Mouse (Mus musculus) lung, postnatal 14 days (tissue): ENCODE results near the gene Rabac1.

ENCODE experiments used
- DNase-seq: peaks from one replicate; pipeline ENCODE4 v3.0.0; 2021

Rabac1 gene

GRCm38 (mm10) chr7:24978781-24979180 lies 6.2 kb upstream of the Rabac1 start:
- DNase-seq = no peak

GRCm38 (mm10) chr7:24974893-24975595 lies 2.5 kb upstream of the Rabac1 start:
- peak; percentile 36 for DNase-seq

DNA sequence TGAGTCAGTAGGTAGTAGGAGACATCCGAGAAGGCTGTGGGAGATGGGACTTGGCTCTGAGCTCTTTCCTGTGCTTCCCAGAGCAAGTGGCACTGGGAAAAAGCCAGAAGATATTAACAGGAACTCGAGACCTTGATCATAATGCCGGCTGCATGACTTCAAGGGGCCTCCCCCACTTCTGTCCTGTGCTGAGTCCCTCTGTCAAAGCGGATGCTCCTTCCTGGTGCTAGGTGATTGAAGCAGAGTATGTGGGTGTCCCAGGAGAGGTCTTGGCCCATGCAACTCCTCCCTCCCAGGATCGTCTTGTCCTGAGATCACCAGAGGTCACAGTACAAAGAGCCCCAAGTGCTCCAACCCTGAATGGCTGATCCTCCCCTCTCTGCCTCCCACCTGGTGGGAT lies 1.3 kb upstream of the Rabac1 start:
- DNase-seq = no peak

GRCm38 (mm10) chr7:24973208-24973607 lies 654 bp upstream of the Rabac1 start:
- no peak for DNase-seq

DNA sequence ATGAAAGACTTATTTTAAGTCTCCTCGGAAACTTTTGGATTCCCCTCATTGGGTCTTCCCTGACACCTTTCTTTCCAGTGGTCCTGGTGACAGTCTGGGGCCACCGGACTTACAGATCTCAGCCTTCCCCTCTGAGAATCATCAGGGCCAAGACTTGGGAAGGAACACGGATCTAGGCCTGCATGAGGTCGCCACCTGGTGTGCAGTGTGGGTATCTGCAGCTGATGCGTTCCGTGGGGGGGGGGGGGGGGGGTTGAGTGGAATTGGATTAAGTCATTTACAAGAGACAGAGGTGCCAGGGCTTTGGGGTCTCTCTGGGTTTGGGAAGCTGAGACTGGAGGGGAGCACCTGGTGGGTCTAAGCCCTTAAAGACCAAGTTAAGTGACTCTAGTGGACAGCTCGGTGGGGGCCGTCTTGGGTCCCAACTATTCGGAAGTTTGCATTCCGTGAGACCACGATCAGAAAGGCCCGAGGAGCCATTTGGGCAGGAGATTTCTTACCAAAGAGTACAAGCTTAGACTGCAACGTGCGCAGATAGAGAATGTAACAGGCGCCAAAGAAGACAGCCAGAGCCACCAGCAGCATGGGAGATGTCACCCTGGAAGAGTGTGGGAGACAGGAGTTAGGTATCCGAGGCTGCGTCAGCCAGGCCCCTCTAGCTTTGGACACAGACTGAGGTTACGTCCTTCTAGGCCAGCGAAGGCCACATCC lies 1.1 kb downstream of the Rabac1 start:
- DNase-seq = peak; percentile 46

DNA sequence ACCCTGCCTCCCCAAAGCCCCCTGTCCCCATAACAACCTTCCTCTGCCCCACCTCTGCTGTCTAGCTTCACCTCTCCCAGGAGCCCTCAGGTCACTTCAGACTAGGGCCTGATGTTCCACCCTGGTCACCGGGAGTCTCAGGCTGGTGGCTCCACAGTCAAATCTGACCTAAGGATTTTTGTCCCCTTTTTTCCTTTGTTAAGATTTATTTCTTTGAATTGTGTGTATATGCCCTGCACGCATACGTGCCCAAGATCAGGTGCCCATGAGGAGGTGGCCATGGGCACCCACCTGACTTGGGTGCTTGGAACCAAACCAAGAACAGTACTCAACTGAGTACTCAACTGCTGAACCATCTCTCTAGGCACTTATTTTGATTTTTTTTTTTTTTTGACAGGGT lies 2.2 kb downstream of the Rabac1 start:
- DNase-seq = no peak

- no peak for DNase-seq
These were observed 2.7 kb downstream of the Rabac1 start for GRCm38 (mm10) chr7:24969805-24970204.

DNA sequence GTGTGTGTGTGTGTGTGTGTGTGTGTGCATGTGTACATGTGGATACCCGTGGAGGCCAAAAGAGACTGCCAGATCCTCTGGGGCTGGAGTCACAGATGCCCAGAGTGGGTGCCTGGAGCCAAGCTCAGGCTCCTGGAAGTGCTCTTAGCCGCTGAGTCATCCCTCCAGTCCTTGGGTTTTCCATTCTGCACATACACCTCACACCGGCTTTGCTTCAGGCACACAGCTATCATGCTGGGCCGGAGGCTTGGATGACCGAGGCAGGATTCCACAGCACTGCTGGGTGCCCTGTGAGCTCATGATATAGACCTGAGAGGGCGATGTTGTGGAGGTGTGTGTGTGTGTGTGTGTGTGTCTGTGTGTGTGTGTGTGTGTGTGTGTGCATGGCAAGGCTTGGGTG lies 4.1 kb downstream of the Rabac1 start:
- no peak for DNase-seq

GRCm38 (mm10) chr7:24967966-24968365 lies 4.6 kb downstream of the Rabac1 start:
- no peak for DNase-seq

DNA sequence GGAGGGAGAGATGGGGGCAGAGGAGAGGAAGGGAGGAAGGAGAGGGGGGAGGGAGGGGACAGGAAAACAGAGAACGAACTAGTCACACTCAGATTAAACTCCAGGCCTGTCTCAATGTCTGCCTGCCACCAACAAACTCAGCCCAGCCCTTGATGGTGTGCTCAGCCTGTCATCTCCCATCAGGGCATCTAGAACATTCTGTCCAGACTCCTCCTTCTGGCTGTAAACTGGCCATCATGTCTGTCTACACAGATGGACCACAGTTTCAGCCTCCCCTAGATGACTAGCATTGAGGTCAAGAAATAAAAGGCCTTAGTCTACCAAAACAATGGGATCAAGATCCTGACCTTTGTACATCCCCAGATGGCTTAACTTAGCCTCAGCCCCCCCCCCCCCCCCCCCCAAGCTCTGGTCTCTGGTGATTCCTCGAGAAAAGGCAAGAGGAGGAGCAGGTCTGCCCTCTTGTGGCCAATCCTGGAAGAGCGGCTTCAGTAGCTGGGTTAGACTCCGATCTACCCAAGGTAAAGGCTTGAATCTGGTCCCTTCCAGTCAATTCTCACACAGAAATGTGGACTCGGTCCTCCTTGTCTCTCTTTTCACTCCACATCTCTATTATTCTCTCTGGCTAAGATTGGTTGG lies 7.5 kb downstream of the Rabac1 start:
- DNase-seq = peak; percentile 87

- DNase-seq = no peak
These were observed 8.3 kb downstream of the Rabac1 start for GRCm38 (mm10) chr7:24964288-24964687.

- DNase-seq = no peak
These were observed 17.3 kb downstream of the Rabac1 start for GRCm38 (mm10) chr7:24955226-24955625.

- DNase-seq = no peak
These were observed 18.1 kb downstream of the Rabac1 start for GRCm38 (mm10) chr7:24954450-24954849.

- DNase-seq = no peak
These were observed 18.6 kb downstream of the Rabac1 start for GRCm38 (mm10) chr7:24953966-24954365.

- peak; percentile 83 for DNase-seq
These were observed 22.5 kb downstream of the Rabac1 start for GRCm38 (mm10) chr7:24949958-24950623.

- no peak for DNase-seq
These were observed 23.8 kb downstream of the Rabac1 start for GRCm38 (mm10) chr7:24948774-24949173.

GRCm38 (mm10) chr7:24947316-24948048 lies 25.1 kb downstream of the Rabac1 start:
- no peak for DNase-seq

- DNase-seq = no peak
These were observed 28.1 kb downstream of the Rabac1 start, which contains the start of gene Gm4881 for GRCm38 (mm10) chr7:24944257-24944950. TSS of gene Gm4881 (minus strand) at chr7:24944494.

DNA sequence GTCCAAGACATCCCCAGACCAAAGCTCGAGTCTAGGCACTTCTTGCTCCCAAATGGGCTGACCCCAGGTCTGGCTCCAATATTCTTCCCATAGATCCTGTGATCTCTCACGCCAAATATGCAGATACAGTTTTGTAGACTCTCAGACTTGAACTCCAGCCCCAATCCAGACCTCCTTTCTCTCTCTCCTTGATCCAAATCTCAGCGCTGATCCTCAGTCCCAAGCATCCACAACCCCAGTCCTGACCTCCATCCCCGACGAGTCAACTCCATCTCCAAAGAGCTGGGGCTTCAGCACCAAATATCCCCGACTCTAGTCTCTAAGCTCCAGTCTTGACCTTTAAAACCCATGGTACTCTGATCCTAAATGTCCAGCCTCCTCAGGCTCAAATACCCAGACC lies 28.9 kb downstream of the Rabac1 start:
- no peak for DNase-seq

DNA sequence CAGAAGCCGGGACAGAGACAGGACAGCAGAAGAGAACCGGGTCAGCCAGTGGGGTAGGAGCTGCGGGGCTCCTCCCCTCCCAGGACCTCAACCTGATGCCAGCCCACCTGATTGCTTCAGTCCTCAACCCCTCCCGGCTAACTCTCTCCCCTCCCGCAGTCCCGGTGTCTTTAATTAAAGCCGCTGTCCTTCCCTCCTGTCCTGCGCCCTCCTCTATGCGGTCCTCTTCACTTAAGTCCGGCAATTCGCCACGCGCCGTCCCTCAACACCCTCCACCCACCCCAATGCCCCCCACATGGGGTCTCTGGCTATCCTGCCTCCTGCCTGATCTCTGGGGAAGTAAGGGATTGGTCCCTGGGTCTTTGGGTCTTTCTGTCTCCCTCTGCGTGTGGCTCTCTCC lies 40.9 kb downstream of the Rabac1 start:
- no peak for DNase-seq

DNA sequence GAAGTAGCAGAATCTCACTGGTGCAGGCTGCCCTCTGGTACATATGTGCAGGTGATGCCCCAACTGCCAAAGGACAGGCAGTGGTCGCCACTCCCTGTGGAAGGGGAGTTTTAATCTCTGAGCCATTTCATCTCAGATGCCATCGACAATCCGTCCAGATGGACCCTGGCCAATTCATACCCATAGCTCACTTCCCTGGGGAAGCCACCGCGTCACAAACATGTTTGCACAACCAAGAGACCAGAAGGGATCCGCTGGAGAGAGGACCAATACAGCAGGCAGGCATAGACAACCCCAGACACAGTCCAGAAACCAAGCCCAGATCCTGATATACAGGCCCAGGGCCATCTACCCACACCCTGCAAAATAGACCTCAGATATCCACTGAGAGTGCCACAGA lies 42.1 kb downstream of the Rabac1 start:
- DNase-seq = no peak
